Comparison of ENCODE assay signal across 12 mouse cellular contexts in the genomic region with DNA sequence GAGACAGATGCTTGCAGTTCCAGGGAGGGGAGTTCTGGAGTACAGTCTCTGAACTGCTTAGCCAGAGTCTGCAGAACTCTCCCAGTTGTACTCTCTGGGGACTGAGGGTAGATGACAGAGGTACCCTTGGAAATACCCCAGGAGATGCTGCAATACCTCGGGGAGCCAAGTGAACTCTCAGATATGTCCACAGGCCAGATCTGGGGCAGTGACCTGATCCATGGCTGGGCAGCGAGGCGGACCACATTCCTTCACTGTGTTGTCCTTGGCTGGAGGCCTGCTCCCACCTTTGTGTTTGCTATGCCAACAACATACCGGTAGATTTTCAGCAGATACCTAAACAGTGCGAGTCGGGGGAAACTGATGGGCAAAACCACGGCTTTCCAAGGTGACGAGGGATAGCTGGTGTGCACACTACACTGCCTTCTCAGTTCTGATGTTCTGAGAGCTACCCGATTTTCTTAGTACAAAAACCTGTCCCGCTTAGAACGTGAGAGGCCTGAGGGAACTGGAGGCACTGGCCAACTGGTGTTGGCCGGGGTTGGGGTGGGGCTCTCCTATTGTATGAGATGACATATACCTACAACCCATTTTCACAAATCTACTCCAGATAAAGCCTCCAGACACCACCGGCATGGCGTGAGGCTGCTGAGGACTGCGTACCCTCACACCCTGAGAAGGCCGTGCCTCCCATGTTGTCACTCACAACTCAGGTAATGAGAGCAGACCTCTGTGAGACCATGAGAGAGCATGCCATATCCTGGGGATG.
DNase-seq lines count a peak whose midpoint lies in the region; ATAC-seq and TF ChIP-seq lines count a peak whose summit lies in the region.
"Had no signal": no experiment of that assay in that cellular context is flagged by ENCODE, and none has a peak within 500 bp of the region (broad histone marks: within the 10 kb centered on the region; RNA-seq: fewer than 3 reads in every experiment).

No protein-coding gene starts in this region.

- H3K36me3 ChIP-seq in heart, embryonic 10.5 days: no peaks in the 10 kb centered on the region
- no peaks in the 10 kb centered on the region for H3K36me3 ChIP-seq in kidney, postnatal 0 days (ENCODE audit: insufficient read depth, low read length)
- H3K36me3 ChIP-seq: hindbrain, embryonic 12.5 days; limb, embryonic 15.5 days had no signal

- ATAC-seq in kidney, postnatal 0 days (replicated peaks; ENCODE audit: low FRiP score, low read depth): peak; percentile 68
- no peak for ATAC-seq in cerebellum, adult (ENCODE audit: insufficient number of reproducible peaks, low FRiP score, low TSS enrichment)
- ATAC-seq in megakaryocyte-erythroid progenitor cell, adult 5-6 weeks (replicated peaks; ENCODE audit: low FRiP score, low TSS enrichment, poor library complexity, severe bottlenecking): no peak

- no peak overlapping the region for H3K4me2 ChIP-seq in kidney, postnatal 0 days (ENCODE audit: low read length)
- H3K4me2 ChIP-seq: hindbrain, embryonic 12.5 days; limb, embryonic 15.5 days had no signal

- DNase-seq in heart, embryonic 10.5 days (ENCODE audit: low spot score): peak; percentile 74
- DNase-seq in heart, adult 8-10 months (ENCODE audit: low spot score): no peak
- DNase-seq in NIH3T3 (ENCODE audit: low read depth): peak; percentile 23
- DNase-seq in kidney, postnatal 0 days (ENCODE audit: low spot score): peak; percentile 36
- peak; percentile 55 for DNase-seq in lung, postnatal 14 days
- DNase-seq in embryo, embryonic 10.5 days (ENCODE audit: low spot score): no peak
- DNase-seq: cerebellum, postnatal 10 days had no signal

- H3K9me3 ChIP-seq in heart, embryonic 10.5 days: no peaks in the 10 kb centered on the region
- H3K9me3 ChIP-seq in kidney, postnatal 0 days (replicated peaks; ENCODE audit: low read length): no peaks in the 10 kb centered on the region
- H3K9me3 ChIP-seq: hindbrain, embryonic 12.5 days; limb, embryonic 15.5 days had no signal

- peaks cover 48% of the 10 kb centered on the region for H3K4me1 ChIP-seq in heart, embryonic 10.5 days
- H3K4me1 ChIP-seq in kidney, postnatal 0 days (replicated peaks; ENCODE audit: insufficient read depth, low read length): peaks cover 38% of the 10 kb centered on the region

- TF ChIP-seq CTCF in kidney, postnatal 0 days (IDR thresholded peaks at IDR 0.05; ENCODE audit: low read depth): no peak

- no peak overlapping the region for H3K9ac ChIP-seq in kidney, postnatal 0 days (ENCODE audit: low read depth, low read length)
- H3K9ac ChIP-seq: hindbrain, embryonic 12.5 days; limb, embryonic 15.5 days had no signal

- no peaks in the 10 kb centered on the region for H3K27me3 ChIP-seq in heart, embryonic 10.5 days (ENCODE audit: insufficient read depth, poor library complexity, severe bottlenecking)
- no peaks in the 10 kb centered on the region for H3K27me3 ChIP-seq in kidney, postnatal 0 days (ENCODE audit: insufficient read depth, low read length)
- H3K27me3 ChIP-seq: hindbrain, embryonic 12.5 days; limb, embryonic 15.5 days had no signal

- H3K27ac ChIP-seq in heart, embryonic 10.5 days: peak overlapping the region; percentile 75
- H3K27ac ChIP-seq in kidney, postnatal 0 days: peak overlapping the region; percentile 83
- H3K27ac ChIP-seq: hindbrain, embryonic 12.5 days; limb, embryonic 15.5 days had no signal

- WGBS in heart, embryonic 10.5 days: 79% methylated on average over 16 of the region's 16 CpGs
- WGBS in kidney, postnatal 0 days: 62% methylated on average over 16 of the region's 16 CpGs

- H3K4me3 ChIP-seq in heart, embryonic 10.5 days: no peak overlapping the region
- H3K4me3 ChIP-seq in kidney, postnatal 0 days (replicated peaks; ENCODE audit: low read depth, low read length): no peak overlapping the region
- H3K4me3 ChIP-seq: erythroblast, embryonic 14.5 days; hindbrain, embryonic 12.5 days; limb, embryonic 15.5 days had no signal

Comparison
In these comparisons a context has a peak if more than half of its experiments do, and no peak if none do; other contexts are left out.
1. DNase-seq: peak in heart, embryonic 10.5 days (single experiment), NIH3T3 (single experiment), kidney, postnatal 0 days (single experiment) and lung, postnatal 14 days (single experiment); none in heart, adult 8-10 months (single experiment) and embryo, embryonic 10.5 days (single experiment).